Mouse (Mus musculus) myocyte (in vitro differentiated cells): ENCODE results near the gene Gm45902.

ENCODE experiments used
- E2F4 ChIP-seq: IDR thresholded peaks from one replicate; pipeline ENCODE4 v1.6.1; 2011; ENCODE audit warnings: mild to moderate bottlenecking, control low read depth, moderate library complexity; ENCODE audit not compliant: insufficient read depth
- MAX ChIP-seq: IDR thresholded peaks from one replicate; pipeline ENCODE4 v1.6.1; 2011; ENCODE audit warnings: low read depth, mild to moderate bottlenecking, control low read depth
- MYOD1 ChIP-seq, 3 experiments: IDR thresholded peaks; one replicate each; pipeline ENCODE4 v1.6.1; 2011; ENCODE audit warnings: control low read depth in 2 of 3, low read depth in 2 of 3, mild to moderate bottlenecking in 2 of 3, moderate library complexity in 1 of 3; ENCODE audit not compliant: insufficient read length in 2 of 3, control insufficient read depth in 1 of 3
- POLR2A ChIP-seq: IDR thresholded peaks from one replicate; pipeline ENCODE4 v1.6.1; 2011; ENCODE audit warnings: low read depth, mild to moderate bottlenecking, control low read depth, moderate library complexity; ENCODE audit not compliant: insufficient read length
- POLR2AphosphoS2 ChIP-seq: IDR thresholded peaks from one replicate; pipeline ENCODE4 v1.6.1; 2011; ENCODE audit warnings: low read depth, control low read depth; ENCODE audit not compliant: insufficient read length
- REST ChIP-seq: IDR thresholded peaks from one replicate; pipeline ENCODE4 v1.6.1; 2011; ENCODE audit warnings: mild to moderate bottlenecking, control low read depth, moderate library complexity; ENCODE audit not compliant: insufficient read depth, insufficient read length
- SRF ChIP-seq: IDR thresholded peaks from one replicate; pipeline ENCODE4 v1.6.1; 2011; ENCODE audit warnings: low read depth; ENCODE audit not compliant: control insufficient read depth, insufficient read length

DNA sequence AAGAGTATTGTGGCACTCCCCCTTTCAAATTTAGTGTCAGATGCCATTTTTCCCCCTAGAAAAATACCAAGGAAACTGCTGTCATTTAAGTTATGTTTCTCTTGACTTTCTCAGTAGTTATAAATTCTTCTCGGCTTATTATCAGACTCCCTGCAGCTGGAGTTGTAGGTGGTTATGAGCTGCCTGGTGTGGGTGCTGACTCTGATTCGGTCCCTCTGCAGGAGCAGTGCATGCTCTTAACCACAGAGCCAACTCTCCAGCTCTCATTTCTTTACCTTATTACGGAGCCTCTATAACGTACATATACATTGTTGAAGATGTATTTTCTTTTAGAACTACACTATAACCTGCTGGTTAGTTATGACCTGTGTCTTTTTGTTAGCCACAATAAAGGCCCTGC lies 10.0 kb upstream of the Gm45902 start:
- TF ChIP-seq MAX (no peak), POLR2A (no peak), REST (no peak), E2F4 (no peak), POLR2AphosphoS2 (no peak), MYOD1 (IDR thresholded peaks at IDR 0.05; ENCODE audit: control insufficient read depth in 1 of 3, insufficient read length in 2 of 3, low read depth in 2 of 3) (no peak), SRF (no peak)
